Mouse (Mus musculus) C2C12 (cell line): Measurements from ENCODE around the gene Jmjd6.

ENCODE experiments used
- CEBPB ChIP-seq: IDR thresholded peaks from one replicate; pipeline ENCODE4 v1.6.1; 2011; ENCODE audit warnings: low read depth, mild to moderate bottlenecking, control low read depth, moderate library complexity
- CTCF ChIP-seq: IDR thresholded peaks from one replicate; pipeline ENCODE4 v1.5.1; 2011; ENCODE audit not compliant: control insufficient read depth, insufficient read depth, insufficient read length
- FOSL1 ChIP-seq: IDR thresholded peaks from one replicate; pipeline ENCODE4 v1.8.0; 2011; ENCODE audit warnings: mild to moderate bottlenecking, low read length; ENCODE audit not compliant: poor library complexity, insufficient read depth, severe bottlenecking
- MAX ChIP-seq: IDR thresholded peaks from one replicate; pipeline ENCODE4 v1.6.1; 2011; ENCODE audit warnings: mild to moderate bottlenecking, control low read depth
- MYOD1 ChIP-seq: IDR thresholded peaks from one replicate; pipeline ENCODE4 v1.6.1; 2011; ENCODE audit warnings: low read depth; ENCODE audit not compliant: control insufficient read depth, insufficient read length
- MYOG ChIP-seq: IDR thresholded peaks from one replicate; pipeline ENCODE4 v1.6.1; 2011; ENCODE audit not compliant: control insufficient read depth, insufficient read length; ENCODE audit errors: extremely low read depth
- USF1 ChIP-seq: IDR thresholded peaks from one replicate; pipeline ENCODE4 v1.6.1; 2011; ENCODE audit warnings: low read depth, mild to moderate bottlenecking, control low read depth, moderate library complexity

DNA sequence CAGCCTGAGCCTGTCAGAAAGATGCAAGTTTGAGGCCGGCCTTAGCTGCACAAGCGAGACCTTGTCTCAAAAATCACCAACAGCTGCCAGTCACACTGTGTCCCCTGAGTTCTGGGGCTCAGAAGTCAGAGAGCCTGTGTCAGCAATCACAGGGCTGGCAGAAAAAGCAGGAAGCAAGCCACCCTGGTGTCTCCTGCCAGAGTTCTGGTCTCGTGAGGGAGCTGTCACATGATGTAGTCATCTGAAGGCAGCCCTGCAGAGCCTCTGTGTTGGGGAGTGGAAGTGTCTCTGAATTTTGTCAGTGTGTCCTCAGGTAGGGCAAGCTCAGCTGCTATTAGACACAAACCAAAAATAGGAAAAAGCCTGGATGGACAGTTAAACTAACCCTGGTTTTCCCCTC lies 24.9 kb upstream of the Jmjd6 start:
- TF ChIP-seq MAX: no peak
- TF ChIP-seq CTCF: no peak
- no peak for TF ChIP-seq FOSL1
- TF ChIP-seq USF1: no peak
- TF ChIP-seq MYOG: no peak
- TF ChIP-seq MYOD1: no peak
- no peak for TF ChIP-seq CEBPB
